Mouse (Mus musculus) heart, embryonic 16.5 days (tissue): ENCODE data around the gene Mansc4. TPM values are rescaled to one million over a fixed set of nuclear protein-coding genes. Genes with fewer than 3 reads are reported as not detected.

Experiments
- ATAC-seq: fragments of 200-750 bp; cut with Nextera tagmentation; replicated peaks from 2 replicates; pipeline ENCODE4 v1.8.0; 2017; ENCODE audit warnings: moderate number of reproducible peaks; ENCODE audit not compliant: insufficient read depth, low FRiP score; ENCODE audit errors: extremely low read depth
- H3K27ac ChIP-seq: fragments of 300-500 bp; sonication (generic); 2 replicates; pipeline ENCODE4 v1.5.1; 2014; ENCODE audit warnings: mild to moderate bottlenecking, low read length, control low read depth, moderate library complexity
- H3K27me3 ChIP-seq: fragments of 300-500 bp; sonication (generic); 2 replicates; pipeline ENCODE4 v1.6.1; 2014; ENCODE audit warnings: low read length, mixed read lengths; ENCODE audit not compliant: control insufficient read depth, insufficient read depth
- H3K36me3 ChIP-seq: fragments of 300-500 bp; sonication (generic); 2 replicates; pipeline ENCODE4 v1.6.1; 2014; ENCODE audit not compliant: control insufficient read depth, insufficient read depth
- H3K4me1 ChIP-seq: fragments of 300-500 bp; sonication (generic); 2 replicates; pipeline ENCODE4 v1.6.1; 2014; ENCODE audit warnings: low read length, mixed read lengths; ENCODE audit not compliant: control insufficient read depth, insufficient read depth
- H3K4me2 ChIP-seq: fragments of 300-500 bp; sonication (generic); 2 replicates; pipeline ENCODE4 v1.6.1; 2014; ENCODE audit warnings: low read depth, mild to moderate bottlenecking, control low read depth, low read length
- H3K4me3 ChIP-seq: fragments of 300-500 bp; sonication (generic); 2 replicates; pipeline ENCODE4 v1.5.1; 2014; ENCODE audit warnings: mild to moderate bottlenecking, control low read depth, low read length
- H3K9ac ChIP-seq: fragments of 300-500 bp; sonication (generic); 2 replicates; pipeline ENCODE4 v1.6.1; 2014; ENCODE audit warnings: low read length, control low read depth
- H3K9me3 ChIP-seq: fragments of 300-500 bp; sonication (generic); replicated peaks from 2 replicates; pipeline ENCODE4 v1.6.1; 2016; ENCODE audit warnings: low read length; ENCODE audit not compliant: control insufficient read depth
- WGBS: fragments of 180-500 bp; shearing (Covaris S2); extraction: QIAGEN DNeasy Blood & Tissue Kit; methylation state at CpG from one replicate; pipeline ENCODE4 v1.1.7; 2014; 5-methylcytosine and 5-hydroxymethylcytosine counted together
- polyA plus RNA-seq: library from polyadenylated mRNA; unstranded; fragments of >200 nt; fragmentation: Nextera tagmentation; extraction: Ambion mirVana; gene quantifications from 2 replicates; pipeline ENCODE4 v1.2.1, GENCODE M21; 2015

The Mansc4 gene
- polyA plus RNA-seq, 1 experiment from 2014 or later = 1.2 TPM

DNA sequence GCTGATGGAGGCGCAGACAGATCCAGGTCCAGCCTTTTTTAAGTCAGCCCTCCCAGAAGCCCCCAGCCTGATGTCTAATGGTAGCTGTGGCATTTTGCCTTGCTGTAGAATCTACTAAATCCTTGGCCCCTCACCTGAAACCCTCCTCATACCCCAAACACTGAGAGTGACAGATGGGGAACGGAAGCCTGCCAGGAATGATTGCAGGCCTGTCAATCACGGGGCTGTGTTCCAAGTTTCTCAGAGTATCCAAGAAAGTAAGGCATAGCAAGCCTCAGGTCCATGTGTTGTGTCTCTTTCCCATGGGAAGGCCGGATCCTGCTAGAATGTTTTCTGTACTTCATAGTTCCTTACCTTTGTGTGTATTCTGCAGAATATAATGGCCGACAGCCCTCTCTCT lies 3.4 kb upstream of the Mansc4 start:
- ATAC-seq = no peak
- H3K4me1 ChIP-seq = peaks cover 22% of the 10 kb centered on the region
- no peak overlapping the region for H3K27ac ChIP-seq
- no peak overlapping the region for H3K9ac ChIP-seq
- WGBS = 73% methylated on average over 5 of the region's 5 CpGs
- no peak overlapping the region for H3K4me2 ChIP-seq
- no peak overlapping the region for H3K4me3 ChIP-seq
- H3K9me3 ChIP-seq = no peaks in the 10 kb centered on the region
- H3K27me3 ChIP-seq = no peaks in the 10 kb centered on the region
- no peaks in the 10 kb centered on the region for H3K36me3 ChIP-seq

DNA sequence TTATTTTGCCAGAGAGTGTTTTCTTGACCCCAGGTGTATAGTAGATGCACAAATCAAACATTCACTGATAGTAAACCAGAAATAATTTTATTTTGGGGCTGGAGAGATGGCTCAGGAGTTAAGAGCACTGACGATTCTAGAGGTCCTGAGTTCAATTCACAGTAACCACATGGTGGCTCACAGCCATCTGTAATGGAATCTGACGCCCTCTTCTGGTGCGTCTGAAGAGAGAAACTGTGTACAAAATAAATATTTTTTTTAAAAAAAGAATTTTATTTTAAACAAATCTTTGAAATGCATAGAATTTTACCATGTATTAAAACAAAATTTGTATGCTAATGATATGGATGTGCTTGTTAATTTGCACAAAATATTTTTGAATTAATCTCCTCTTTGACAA lies 1.7 kb upstream of the Mansc4 start:
- Histone ChIP-seq H3K4me3 (no peak overlapping the region), H3K4me1 (peaks cover 18% of the 10 kb centered on the region), H3K9me3 (no peaks in the 10 kb centered on the region), H3K9ac (no peak overlapping the region), H3K27ac (no peak overlapping the region), H3K36me3 (no peaks in the 10 kb centered on the region), H3K27me3 (no peaks in the 10 kb centered on the region), H3K4me2 (no peak overlapping the region)
- no peak for ATAC-seq
- 84% methylated on average over 3 of the region's 3 CpGs for WGBS

GRCm38 (mm10) chr6:147087736-147088135 lies 904 bp upstream of the Mansc4 start:
- no peaks in the 10 kb centered on the region for H3K36me3 ChIP-seq
- no peak overlapping the region for H3K4me2 ChIP-seq
- H3K27ac ChIP-seq = no peak overlapping the region
- no peak overlapping the region for H3K4me3 ChIP-seq
- H3K4me1 ChIP-seq = peaks cover 13% of the 10 kb centered on the region
- H3K9me3 ChIP-seq = no peaks in the 10 kb centered on the region
- H3K27me3 ChIP-seq = no peaks in the 10 kb centered on the region
- no peak overlapping the region for H3K9ac ChIP-seq
- ATAC-seq = no peak
- 58% methylated on average over 7 of the region's 7 CpGs for WGBS

DNA sequence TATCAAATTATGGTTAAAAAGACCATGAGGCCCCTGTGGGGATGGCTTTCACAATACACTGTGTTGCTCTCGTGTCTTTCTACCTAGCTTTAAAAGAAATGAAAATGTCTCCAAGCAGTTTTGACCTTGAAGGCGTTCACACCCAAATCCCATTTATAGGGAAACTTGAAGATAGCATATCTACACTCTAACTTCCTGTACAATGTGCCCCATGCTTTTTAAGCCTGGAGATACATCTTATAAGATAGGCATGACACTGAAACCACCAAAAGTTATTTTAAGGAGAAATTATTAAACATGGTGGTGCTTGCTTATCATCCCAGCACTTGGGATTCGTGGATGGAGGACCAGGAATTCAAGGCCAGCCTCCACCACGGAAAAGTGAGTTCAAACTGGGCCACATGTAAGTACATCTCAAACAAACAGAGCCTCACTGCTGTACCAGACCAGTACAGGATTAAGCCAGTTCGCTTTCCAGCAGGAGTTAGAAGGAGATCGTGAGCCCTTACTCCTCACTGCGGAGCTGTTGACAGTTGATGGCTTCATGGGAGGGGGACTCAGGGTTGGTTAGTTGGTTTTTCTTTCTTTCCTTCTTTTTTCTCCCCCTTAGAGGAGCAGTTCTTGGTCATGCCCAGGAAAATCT lies 1.3 kb downstream of the Mansc4 start:
- Histone ChIP-seq H3K4me2 (no peak overlapping the region), H3K27ac (no peak overlapping the region), H3K9me3 (no peaks in the 10 kb centered on the region), H3K4me3 (no peak overlapping the region), H3K9ac (no peak overlapping the region), H3K36me3 (no peaks in the 10 kb centered on the region), H3K4me1 (peaks cover 4% of the 10 kb centered on the region; the same call in 1 of the 2 replicates), H3K27me3 (no peaks in the 10 kb centered on the region)
- 61% methylated on average over 7 of the region's 7 CpGs for WGBS
- ATAC-seq = no peak

GRCm38 (mm10) chr6:147079919-147080318 lies 6.9 kb downstream of the Mansc4 start:
- no peaks in the 10 kb centered on the region for H3K27me3 ChIP-seq
- H3K4me2 ChIP-seq = no peak overlapping the region
- no peak overlapping the region for H3K4me3 ChIP-seq
- H3K4me1 ChIP-seq = no peaks in the 10 kb centered on the region
- no peak for ATAC-seq
- 0 out of 2 replicates have a peak, but pooled peaks cover 3% of the 10 kb centered on the region for H3K36me3 ChIP-seq
- no peaks in the 10 kb centered on the region for H3K9me3 ChIP-seq
- 88% methylated on average over 10 of the region's 10 CpGs for WGBS
- H3K27ac ChIP-seq = no peak overlapping the region
- no peak overlapping the region for H3K9ac ChIP-seq

GRCm38 (mm10) chr6:147076878-147077277 lies 10.0 kb downstream of the Mansc4 start:
- no peak for ATAC-seq
- Histone ChIP-seq H3K9me3 (no peaks in the 10 kb centered on the region), H3K27me3 (no peaks in the 10 kb centered on the region), H3K4me1 (no peaks in the 10 kb centered on the region), H3K27ac (no peak overlapping the region), H3K36me3 (peaks cover 20% of the 10 kb centered on the region), H3K4me2 (no peak overlapping the region), H3K9ac (no peak overlapping the region), H3K4me3 (no peak overlapping the region)
- 85% methylated on average over 8 of the region's 8 CpGs for WGBS

- Histone ChIP-seq H3K4me2 (no peak overlapping the region), H3K4me1 (no peaks in the 10 kb centered on the region), H3K27me3 (no peaks in the 10 kb centered on the region), H3K27ac (no peak overlapping the region), H3K36me3 (peaks cover 29% of the 10 kb centered on the region), H3K4me3 (no peak overlapping the region), H3K9me3 (no peaks in the 10 kb centered on the region), H3K9ac (no peak overlapping the region)
- 48% methylated on average over 5 of the region's 5 CpGs for WGBS
- no peak for ATAC-seq
Measured at GRCm38 (mm10) chr6:147075808-147076387, 10.9 kb downstream of the Mansc4 start.

GRCm38 (mm10) chr6:147064944-147065261 lies 21.9 kb downstream of the Mansc4 start:
- Histone ChIP-seq H3K9ac (no peak overlapping the region), H3K36me3 (peaks cover 35% of the 10 kb centered on the region), H3K4me3 (no peak overlapping the region), H3K27me3 (no peaks in the 10 kb centered on the region), H3K4me1 (no peaks in the 10 kb centered on the region), H3K9me3 (no peaks in the 10 kb centered on the region), H3K27ac (no peak overlapping the region), H3K4me2 (no peak overlapping the region)
- WGBS = 86% methylated on average over 6 of the region's 6 CpGs
- no peak for ATAC-seq

- WGBS = 88% methylated on average over 10 of the region's 10 CpGs
- ATAC-seq = no peak
- Histone ChIP-seq H3K9me3 (no peaks in the 10 kb centered on the region), H3K4me2 (no peak overlapping the region), H3K36me3 (peaks cover 33% of the 10 kb centered on the region), H3K4me3 (no peak overlapping the region), H3K27ac (no peak overlapping the region), H3K27me3 (no peaks in the 10 kb centered on the region), H3K4me1 (no peaks in the 10 kb centered on the region), H3K9ac (no peak overlapping the region)
Measured at GRCm38 (mm10) chr6:147064226-147064943, 22.4 kb downstream of the Mansc4 start.
